25 mouse cellular contexts compared by ENCODE assay signal in genomic region chr16:23592501-23592900, GRCm38 (mm10).
"Had no signal": no experiment of that assay in that cellular context is flagged by ENCODE, and none has a peak within 500 bp of the region (broad histone marks: within the 10 kb centered on the region; RNA-seq: fewer than 3 reads in every experiment).

No protein-coding gene starts in this region.

- H3K4me2 ChIP-seq: heart, embryonic 12.5 days; hindbrain, embryonic 12.5 days; hindbrain, embryonic 14.5 days; intestine, embryonic 15.5 days; kidney, embryonic 15.5 days; limb, embryonic 12.5 days; liver, embryonic 11.5 days; liver, embryonic 13.5 days; liver, embryonic 15.5 days had no signal

- H3K4me3 ChIP-seq: gastrocnemius, adult 2 months; heart, embryonic 12.5 days; hindbrain, embryonic 10.5 days; hindbrain, embryonic 12.5 days; intestine, embryonic 15.5 days; kidney, embryonic 15.5 days; layer of hippocampus, adult 2 months; left cerebral cortex, adult 2 months; limb, embryonic 10.5 days; limb, embryonic 12.5 days; liver, embryonic 13.5 days; liver, embryonic 15.5 days had no signal

- H3K9me3 ChIP-seq: hindbrain, embryonic 10.5 days; intestine, embryonic 15.5 days; limb, embryonic 10.5 days; liver, embryonic 13.5 days; liver, embryonic 15.5 days had no signal

- H3K36me3 ChIP-seq: heart, embryonic 12.5 days; hindbrain, embryonic 10.5 days; hindbrain, embryonic 12.5 days; intestine, embryonic 15.5 days; kidney, embryonic 15.5 days; limb, embryonic 10.5 days; limb, embryonic 12.5 days; liver, embryonic 13.5 days; liver, embryonic 15.5 days had no signal

- ATAC-seq: forebrain, embryonic 16.5 days; hindbrain, embryonic 16.5 days; inflammation-experienced regulatory T-cells, adult 6 months; intestine, embryonic 15.5 days; intestine, postnatal 0 days had no signal

- H3K4me1 ChIP-seq: heart, embryonic 12.5 days; hindbrain, embryonic 10.5 days; hindbrain, embryonic 12.5 days; intestine, embryonic 15.5 days; kidney, embryonic 15.5 days; limb, embryonic 10.5 days; limb, embryonic 12.5 days; liver, embryonic 13.5 days; liver, embryonic 15.5 days had no signal

- H3K27me3 ChIP-seq: heart, embryonic 12.5 days; hindbrain, embryonic 12.5 days; intestine, embryonic 15.5 days; kidney, embryonic 15.5 days; limb, embryonic 12.5 days; liver, embryonic 13.5 days; liver, embryonic 15.5 days had no signal

- H3K27ac ChIP-seq: gastrocnemius, adult 2 months; hindbrain, embryonic 10.5 days; hindbrain, embryonic 12.5 days; hindbrain, embryonic 14.5 days; intestine, embryonic 15.5 days; kidney, embryonic 15.5 days; kidney, postnatal 0 days; layer of hippocampus, adult 2 months; left cerebral cortex, adult 2 months; limb, embryonic 10.5 days; limb, embryonic 12.5 days; liver, embryonic 13.5 days; liver, embryonic 15.5 days had no signal

- H3K9ac ChIP-seq: heart, embryonic 12.5 days; hindbrain, embryonic 12.5 days; hindbrain, embryonic 14.5 days; intestine, embryonic 15.5 days; kidney, embryonic 15.5 days; limb, embryonic 12.5 days; liver, embryonic 13.5 days; liver, embryonic 15.5 days had no signal

- DNase-seq: gastrocnemius, adult 2 months; gastrocnemius, postnatal 10 days; gastrocnemius, postnatal 25 days; kidney, adult 18-20 months; kidney, adult 8-10 months; kidney, postnatal 25 days; kidney, postnatal 4 days; liver, embryonic 13.5 days had no signal
